Mouse (Mus musculus): ENCODE measurements around the gene Col9a2. TPM values are rescaled to one million over a fixed set of nuclear protein-coding genes. Genes with fewer than 3 reads are reported as not detected.
A peak's percentile ranks its signal among the peaks of the same experiment; 100 is the strongest.

Col9a2 gene
- total and polyA plus RNA-seq, 3 experiments, result 0.31 TPM; not detected in 2

DNA sequence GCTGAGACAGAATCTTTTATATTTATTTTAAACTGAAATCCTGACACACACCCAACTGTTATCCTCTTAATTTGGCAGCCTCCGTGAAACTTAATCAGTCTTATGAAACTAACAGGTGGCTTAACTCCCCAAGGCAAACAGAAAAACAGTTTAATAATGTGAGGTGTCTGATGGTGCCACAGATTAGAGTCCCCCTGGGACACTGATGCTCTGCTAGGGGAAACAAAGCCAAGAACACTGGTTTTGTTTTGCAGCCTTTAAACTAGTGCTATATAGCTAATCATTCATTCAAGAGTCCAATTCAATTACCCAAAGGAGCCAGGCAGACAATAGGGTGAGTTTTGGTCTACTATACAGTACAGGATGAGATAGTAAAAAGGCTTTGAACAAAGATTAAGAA, 41.2 kb downstream of the Col9a2 start:
- Histone ChIP-seq H3K27me3 (ENCODE audit: control insufficient read depth, insufficient read depth, low read length) (no peaks in the 10 kb centered on the region), H3K4me1 (ENCODE audit: control insufficient read depth, insufficient read depth, low read length) (no peaks in the 10 kb centered on the region), H3K27ac (no peak overlapping the region), H3K79me2 (replicated peaks; ENCODE audit: control insufficient read depth, insufficient read depth, low read length) (no peaks in the 10 kb centered on the region), H3K4me3 (no peak overlapping the region), H3K36me3 (ENCODE audit: control insufficient read depth, insufficient read depth, low read length) (no peaks in the 10 kb centered on the region; the same call in 1 of the 2 replicates), H3K9ac (ENCODE audit: low read depth, low read length) (no peak overlapping the region)
- intact Hi-C loops (cut with DNase I), result no loop called here
- WGBS, result 57% methylated on average over 1 of the region's 1 CpGs
- no peak for DNase-seq
- no peak for TF ChIP-seq CTCF (IDR thresholded peaks at IDR 0.05)
- no peak for TF ChIP-seq POLR2A (IDR thresholded peaks at IDR 0.05; ENCODE audit: insufficient read depth, low read depth, low read length)
- TF ChIP-seq EP300 (IDR thresholded peaks at IDR 0.05; ENCODE audit: insufficient read depth, low read depth, low read length), result no peak

DNA sequence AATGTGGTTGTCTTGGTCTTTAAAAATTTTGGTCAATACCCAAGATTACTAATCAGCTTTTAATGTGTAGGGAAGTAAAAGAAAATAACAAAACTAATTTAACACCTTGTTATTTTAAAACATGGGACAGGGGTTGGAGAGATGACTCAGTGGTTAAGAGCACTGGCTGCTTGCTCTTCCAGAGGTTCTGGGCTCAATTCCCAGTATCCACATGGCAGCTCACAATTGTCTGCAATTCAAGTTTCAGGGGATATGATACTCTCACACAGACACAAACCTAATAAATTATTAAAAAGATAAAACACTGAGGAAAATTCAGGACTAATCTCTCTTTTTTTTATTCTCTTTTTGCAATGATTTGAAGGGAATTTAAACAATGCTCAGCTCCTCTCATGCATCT, 45.3 kb downstream of the Col9a2 start:
- H3K4me1 ChIP-seq (ENCODE audit: control insufficient read depth, insufficient read depth, low read length), result no peaks in the 10 kb centered on the region
- TF ChIP-seq EP300 (IDR thresholded peaks at IDR 0.05; ENCODE audit: insufficient read depth, low read depth, low read length) (no peak), POLR2A (IDR thresholded peaks at IDR 0.05; ENCODE audit: insufficient read depth, low read depth, low read length) (no peak)
- DNase-seq, result no peak
- intact Hi-C loops (cut with DNase I), result no loop called here
- H3K27ac ChIP-seq, result no peak overlapping the region
- H3K4me3 ChIP-seq, result no peak overlapping the region
- H3K36me3 ChIP-seq (ENCODE audit: control insufficient read depth, insufficient read depth, low read length), result no peaks in the 10 kb centered on the region; the same call in 1 of the 2 replicates
- no peaks in the 10 kb centered on the region for H3K79me2 ChIP-seq (replicated peaks; ENCODE audit: control insufficient read depth, insufficient read depth, low read length)
- H3K27me3 ChIP-seq (ENCODE audit: control insufficient read depth, insufficient read depth, low read length), result no peaks in the 10 kb centered on the region
- H3K9ac ChIP-seq (ENCODE audit: low read depth, low read length), result no peak overlapping the region

DNA sequence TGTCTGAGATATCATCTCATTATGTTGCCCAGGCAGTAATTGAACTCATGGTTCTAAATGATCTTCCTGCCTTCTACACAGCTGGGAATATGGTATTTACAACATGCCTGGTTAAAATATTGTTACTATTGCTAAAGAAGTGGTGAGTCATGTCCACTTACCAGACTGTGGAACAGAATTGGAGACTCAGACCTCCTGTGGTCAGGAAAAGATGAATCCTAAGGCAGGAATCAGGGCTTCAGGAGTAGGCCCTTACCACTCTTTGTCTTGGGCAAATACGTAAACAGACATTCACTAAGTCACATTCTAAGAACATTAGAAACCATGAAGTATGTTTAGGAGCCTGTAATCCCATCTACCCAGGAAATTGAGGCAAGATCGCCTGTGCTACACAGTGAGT, 49.5 kb downstream of the Col9a2 start:
- Histone ChIP-seq H3K4me3 (no peak overlapping the region), H3K9ac (ENCODE audit: low read depth, low read length) (no peak overlapping the region), H3K79me2 (replicated peaks; ENCODE audit: control insufficient read depth, insufficient read depth, low read length) (no peaks in the 10 kb centered on the region), H3K4me1 (ENCODE audit: control insufficient read depth, insufficient read depth, low read length) (no peaks in the 10 kb centered on the region), H3K36me3 (ENCODE audit: control insufficient read depth, insufficient read depth, low read length) (no peaks in the 10 kb centered on the region; the same call in 1 of the 2 replicates), H3K27me3 (ENCODE audit: control insufficient read depth, insufficient read depth, low read length) (no peaks in the 10 kb centered on the region), H3K27ac (no peak overlapping the region)
- WGBS, result 96% methylated on average over 2 of the region's 2 CpGs
- TF ChIP-seq POLR2A (IDR thresholded peaks at IDR 0.05; ENCODE audit: insufficient read depth, low read depth, low read length) (no peak), EP300 (IDR thresholded peaks at IDR 0.05; ENCODE audit: insufficient read depth, low read depth, low read length) (no peak), CTCF (IDR thresholded peaks at IDR 0.05) (no peak)
- intact Hi-C loops (cut with DNase I), result no loop called here
- no peak for DNase-seq

DNA sequence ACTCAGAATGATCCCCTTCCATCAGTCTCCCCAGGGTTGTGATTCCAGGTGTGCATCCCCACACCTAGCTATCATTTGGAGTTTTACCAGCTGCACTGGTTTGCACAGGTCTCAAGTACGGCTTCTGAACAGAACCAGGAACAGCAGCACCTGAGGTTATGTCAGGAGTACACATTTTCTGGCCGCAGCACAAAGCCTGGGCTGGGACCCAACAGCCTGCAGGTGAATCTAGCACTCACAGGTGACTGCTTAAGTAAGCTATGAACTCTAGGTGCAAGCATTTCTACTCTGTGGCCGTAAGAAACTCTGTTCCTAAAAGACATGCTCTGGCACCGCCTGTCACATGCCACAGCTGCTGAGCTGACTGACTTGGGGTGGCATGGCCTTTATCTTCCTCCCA, 51.0 kb downstream of the Col9a2 start:
- Histone ChIP-seq H3K79me2 (replicated peaks; ENCODE audit: control insufficient read depth, insufficient read depth, low read length) (no peaks in the 10 kb centered on the region), H3K4me1 (ENCODE audit: control insufficient read depth, insufficient read depth, low read length) (no peaks in the 10 kb centered on the region), H3K27me3 (ENCODE audit: control insufficient read depth, insufficient read depth, low read length) (no peaks in the 10 kb centered on the region), H3K36me3 (ENCODE audit: control insufficient read depth, insufficient read depth, low read length) (no peaks in the 10 kb centered on the region; the same call in 1 of the 2 replicates), H3K9ac (ENCODE audit: low read depth, low read length) (no peak overlapping the region), H3K27ac (no peak overlapping the region), H3K4me3 (no peak overlapping the region)
- DNase-seq, result no peak
- WGBS, result 91% methylated on average over 4 of the region's 4 CpGs
- intact Hi-C loops (cut with DNase I), result no loop called here
- TF ChIP-seq EP300 (IDR thresholded peaks at IDR 0.05; ENCODE audit: insufficient read depth, low read depth, low read length), result no peak
- no peak for TF ChIP-seq CTCF (IDR thresholded peaks at IDR 0.05)
- TF ChIP-seq POLR2A (IDR thresholded peaks at IDR 0.05; ENCODE audit: insufficient read depth, low read depth, low read length), result no peak

DNA sequence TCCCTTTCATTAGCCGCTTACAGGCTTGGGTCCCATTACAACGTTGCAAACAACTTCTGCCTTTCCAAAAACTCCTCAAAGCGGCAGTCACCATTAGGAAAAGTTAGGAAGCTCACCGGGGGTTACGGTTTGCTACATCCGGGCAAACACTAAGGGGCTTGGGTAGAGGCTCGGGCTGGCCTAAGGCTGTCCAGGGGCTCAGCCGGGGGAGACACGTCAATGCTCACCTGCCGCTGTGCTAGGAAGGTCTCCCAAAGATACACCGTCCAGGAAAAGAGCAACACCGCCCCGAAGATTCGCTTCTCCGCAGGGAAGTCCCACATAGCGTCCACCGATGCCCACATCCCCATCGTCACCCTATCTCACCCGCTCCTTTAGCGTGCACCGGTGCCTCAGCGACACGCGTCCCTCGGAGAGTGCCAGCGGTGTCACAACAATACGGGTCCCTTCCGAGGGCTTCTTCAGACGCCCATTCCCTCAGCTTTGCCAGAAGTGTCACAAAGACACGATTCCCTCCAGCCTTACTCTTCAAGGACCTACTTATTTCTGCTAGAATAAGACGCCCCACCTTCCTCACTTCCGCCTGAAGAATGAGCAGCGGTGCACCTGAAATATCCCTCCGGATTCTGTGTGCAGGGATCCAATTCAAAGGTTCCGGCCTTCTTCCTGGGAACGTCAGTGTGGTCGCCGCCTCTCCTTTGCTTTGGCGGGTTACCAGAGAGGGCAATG, 58.6 kb downstream of the Col9a2 start, which contains the start of gene Zmpste24:
Gene Zmpste24 (minus strand): TSS at position 592 of the 729 bp plus-strand sequence.
- H3K27ac ChIP-seq, result peak within 1 kb of the TSS; percentile 78
- H3K4me3 ChIP-seq, result peak within 1 kb of the TSS; percentile 94
- no peaks in the 10 kb centered on the region for H3K27me3 ChIP-seq (ENCODE audit: control insufficient read depth, insufficient read depth, low read length)
- H3K9ac ChIP-seq (ENCODE audit: low read depth, low read length), result peak within 1 kb of the TSS; percentile 90
- under 1% methylated on average over 39 of the region's 39 CpGs for WGBS
- H3K36me3 ChIP-seq (ENCODE audit: control insufficient read depth, insufficient read depth, low read length), result no peaks in the 10 kb centered on the region; the same call in 1 of the 2 replicates
- TF ChIP-seq EP300 (IDR thresholded peaks at IDR 0.05; ENCODE audit: insufficient read depth, low read depth, low read length), result 0 out of 2 replicates have a peak, but pooled peaks have one; percentile 22
- no peak for TF ChIP-seq CTCF (IDR thresholded peaks at IDR 0.05)
- TF ChIP-seq POLR2A (IDR thresholded peaks at IDR 0.05; ENCODE audit: insufficient read depth, low read depth, low read length), result peak; percentile 59; the same call in 1 of the 2 replicates
- H3K79me2 ChIP-seq (replicated peaks; ENCODE audit: control insufficient read depth, insufficient read depth, low read length), result no peaks in the 10 kb centered on the region; the same call in 1 of the 2 replicates
- H3K4me1 ChIP-seq (ENCODE audit: control insufficient read depth, insufficient read depth, low read length), result peaks cover 3% of the 10 kb centered on the region; the same call in 1 of the 2 replicates
- DNase-seq, result peak; percentile 81 to 84
- intact Hi-C loops (cut with DNase I), result loop anchor here (5.0 kb wide), 2 partner anchors 81 to 119 kb away; partner anchors contain the start of genes Rlf and Smap2

DNA sequence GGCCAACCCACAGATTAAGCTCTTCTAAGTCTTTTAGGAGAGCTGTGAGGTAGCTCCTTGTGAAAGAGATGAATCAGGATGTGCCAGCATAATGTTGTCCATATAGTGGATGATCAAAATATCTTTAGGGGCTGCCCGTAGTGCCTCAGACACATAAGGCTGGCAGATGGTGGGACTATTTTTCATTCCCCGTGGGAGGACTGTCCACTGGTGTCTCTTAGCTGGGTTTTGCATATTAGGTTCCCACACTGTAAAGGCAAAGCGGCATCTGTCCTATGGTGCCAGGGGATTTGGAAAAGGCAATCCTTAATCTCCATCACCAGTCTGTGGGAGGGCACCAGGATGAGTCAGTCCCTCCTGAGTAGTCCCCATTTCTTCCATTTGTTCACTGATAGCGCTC, 64.1 kb downstream of the Col9a2 start:
- Histone ChIP-seq H3K4me3 (no peak overlapping the region), H3K36me3 (ENCODE audit: control insufficient read depth, insufficient read depth, low read length) (no peaks in the 10 kb centered on the region), H3K9ac (ENCODE audit: low read depth, low read length) (no peak overlapping the region), H3K79me2 (replicated peaks; ENCODE audit: control insufficient read depth, insufficient read depth, low read length) (no peaks in the 10 kb centered on the region), H3K4me1 (ENCODE audit: control insufficient read depth, insufficient read depth, low read length) (peaks cover 1% of the 10 kb centered on the region; the same call in 1 of the 2 replicates), H3K27ac (no peak overlapping the region), H3K27me3 (ENCODE audit: control insufficient read depth, insufficient read depth, low read length) (no peaks in the 10 kb centered on the region)
- WGBS, result 80% methylated on average over 4 of the region's 4 CpGs
- intact Hi-C loops (cut with DNase I), result no loop called here
- TF ChIP-seq CTCF (IDR thresholded peaks at IDR 0.05), result no peak
- TF ChIP-seq POLR2A (IDR thresholded peaks at IDR 0.05; ENCODE audit: insufficient read depth, low read depth, low read length), result no peak
- no peak for TF ChIP-seq EP300 (IDR thresholded peaks at IDR 0.05; ENCODE audit: insufficient read depth, low read depth, low read length)
- DNase-seq, result no peak

Other genes starting within 250 kb of the Col9a2 start
- gene Nfyc, start 207.8 kb upstream of the Col9a2 start, total RNA-seq (2021), result 10 to 100 TPM; 46.0 to 50.6 TPM
- 179 and 212 TPM in 2 replicates for gene Nfyc, start 207.8 kb upstream of the Col9a2 start, polyA plus RNA-seq (2012; rRNA removed)
- under 1 TPM; 0.05 TPM for gene Rims3, start 184.6 kb upstream of the Col9a2 start, total RNA-seq (2021)
- 0.09 and 0.12 TPM in 2 replicates for gene Rims3, start 184.6 kb upstream of the Col9a2 start, polyA plus RNA-seq (2012; rRNA removed)
- 1 to 10 TPM; 1.8 to 3.0 TPM for gene Exo5, start 114.4 kb upstream of the Col9a2 start, total RNA-seq (2021)
- 1.6 and 2.3 TPM in 2 replicates for gene Exo5, start 114.4 kb upstream of the Col9a2 start, polyA plus RNA-seq (2012; rRNA removed)
- gene Zfp69, start 87.7 kb upstream of the Col9a2 start, total RNA-seq (2021), result 1 to 10 TPM in 1 of 2 experiments, under 1 TPM in 1; 0.82 to 1.1 TPM
- gene Zfp69, start 87.7 kb upstream of the Col9a2 start, polyA plus RNA-seq (2012; rRNA removed), result 1.0 and 1.3 TPM in 2 replicates
- 10 to 100 TPM; 44.2 to 49.6 TPM for gene Smap2, start 22.1 kb upstream of the Col9a2 start, total RNA-seq (2021)
- 26.7 and 32.2 TPM in 2 replicates for gene Smap2, start 22.1 kb upstream of the Col9a2 start, polyA plus RNA-seq (2012; rRNA removed)
- 10 to 100 TPM; 24.4 to 24.8 TPM for gene Zmpste24, start 58.9 kb downstream of the Col9a2 start, total RNA-seq (2021)
- 17.1 and 29.1 TPM in 2 replicates for gene Zmpste24, start 58.9 kb downstream of the Col9a2 start, polyA plus RNA-seq (2012; rRNA removed)
- gene Tmco2, start 69.8 kb downstream of the Col9a2 start, total RNA-seq (2021), result not detected
- 0.16 and 0.44 TPM in 2 replicates for gene Tmco2, start 69.8 kb downstream of the Col9a2 start, polyA plus RNA-seq (2012; rRNA removed)
- 10 to 100 TPM; 10.2 to 10.6 TPM for gene Rlf, start 175.7 kb downstream of the Col9a2 start, total RNA-seq (2021)
- 2.6 and 6.2 TPM in 2 replicates for gene Rlf, start 175.7 kb downstream of the Col9a2 start, polyA plus RNA-seq (2012; rRNA removed)